Mouse (Mus musculus) right cerebral cortex, adult 2 months (tissue): ENCODE measurements around the gene Bod1.

Experiments
- DNase-seq, 2 experiments: peaks; one replicate each; pipeline ENCODE4 v3.0.0; 2021 to 2022; ENCODE audit warnings: low spot score in 2 of 2

The Bod1 gene

DNA sequence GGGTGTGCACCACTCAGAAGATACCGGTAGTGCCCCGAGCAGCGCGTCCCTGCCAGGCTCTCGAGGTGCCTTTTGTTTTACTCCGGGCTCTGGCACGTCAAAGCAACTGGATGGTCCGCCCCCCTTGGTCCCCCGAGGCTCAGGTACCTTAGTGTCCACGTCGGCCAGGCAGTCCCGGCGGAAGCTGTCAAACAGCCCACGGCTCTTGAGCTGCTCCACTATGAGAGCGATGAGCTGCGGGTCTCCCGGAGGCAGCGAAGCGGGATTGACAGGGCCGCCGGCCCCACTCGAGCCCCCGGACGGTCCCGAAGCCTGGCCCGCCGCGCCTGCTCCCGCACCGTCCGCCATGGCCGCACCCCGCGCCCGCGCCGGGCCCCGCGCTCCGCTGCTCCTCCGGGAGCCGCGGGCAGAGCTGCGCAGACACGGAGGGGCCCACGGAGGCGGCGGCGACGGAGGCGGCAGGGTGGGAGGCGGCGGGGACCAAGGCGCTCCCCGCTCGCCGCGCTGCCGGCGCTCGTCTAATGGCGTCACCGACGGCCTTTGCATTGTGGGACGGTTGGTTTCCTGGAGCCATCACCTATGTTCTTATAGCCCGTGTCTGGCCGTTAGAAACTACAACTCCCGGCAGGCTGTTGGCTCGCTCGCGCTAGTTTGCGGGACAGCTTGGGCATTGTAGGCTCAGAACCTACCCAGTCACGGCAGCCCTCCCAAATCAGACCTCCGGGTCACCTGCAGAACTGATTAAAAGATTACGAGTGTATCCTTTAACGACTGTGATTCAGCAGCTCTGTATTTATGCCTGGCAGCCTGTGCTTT lies at the start of gene Bod1:
Gene Bod1 (minus strand): TSS at position 532 of the 816 bp plus-strand sequence.
- peak; percentile 97 for DNase-seq

DNA sequence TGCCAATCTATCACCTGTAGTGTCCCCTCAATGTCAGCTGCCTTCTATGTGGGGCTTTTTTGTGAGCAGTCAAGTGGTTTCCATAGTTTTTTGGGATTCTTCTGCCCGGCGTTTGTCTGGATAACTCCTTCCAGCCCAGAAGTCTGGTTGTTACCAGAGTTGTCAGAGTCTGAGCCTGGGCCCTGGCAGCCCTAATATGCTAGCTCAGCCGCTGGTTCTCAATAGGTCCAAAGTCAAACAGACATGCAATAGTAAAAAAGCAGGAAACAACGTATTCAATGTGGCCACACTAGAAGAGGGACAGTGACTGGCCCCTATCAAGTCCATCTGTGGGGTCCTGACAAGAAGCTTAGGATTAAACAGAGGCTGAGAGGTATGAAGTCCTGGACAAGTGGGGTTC lies 47.4 kb upstream of the Bod1 start:
- DNase-seq, result no peak

DNA sequence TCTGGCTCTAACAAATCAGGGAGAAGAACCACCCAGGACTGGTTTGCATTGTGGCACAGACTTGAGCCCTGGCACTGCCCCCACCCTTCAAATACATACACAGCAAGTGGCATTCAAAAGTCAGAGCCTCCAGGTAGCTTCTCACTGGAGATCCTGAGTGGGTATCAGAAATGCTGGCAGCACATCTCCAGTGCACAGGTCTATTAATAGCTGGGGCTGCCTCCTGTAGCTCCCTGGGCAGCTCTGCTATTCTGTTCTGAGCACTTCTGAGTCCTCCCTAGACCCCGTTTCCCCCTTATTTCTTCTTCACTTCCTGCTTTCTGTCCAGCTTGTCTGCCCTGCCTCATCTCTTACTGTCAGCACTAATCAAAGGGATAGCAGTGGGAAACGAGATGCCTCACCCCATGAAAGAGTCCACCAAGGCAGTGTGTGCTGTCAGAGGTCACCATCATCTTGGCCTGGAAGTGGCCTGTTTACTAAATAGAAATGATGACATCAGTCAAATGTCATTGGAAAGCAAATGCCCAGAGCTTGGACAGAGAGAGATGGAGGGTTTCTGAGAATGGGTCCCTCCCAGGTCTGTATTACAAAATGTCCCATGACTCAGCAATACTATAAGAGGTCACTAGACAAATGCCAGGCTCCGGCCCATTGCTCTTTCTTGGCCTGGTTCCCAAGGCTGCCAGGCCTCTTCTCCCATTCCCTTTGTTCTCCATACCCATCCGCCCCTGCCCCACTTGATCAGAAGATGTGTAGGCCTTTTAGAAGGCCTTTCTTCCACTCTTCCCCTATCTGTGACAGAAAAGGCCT lies 46.4 kb upstream of the Bod1 start:
- DNase-seq, result no peak

DNA sequence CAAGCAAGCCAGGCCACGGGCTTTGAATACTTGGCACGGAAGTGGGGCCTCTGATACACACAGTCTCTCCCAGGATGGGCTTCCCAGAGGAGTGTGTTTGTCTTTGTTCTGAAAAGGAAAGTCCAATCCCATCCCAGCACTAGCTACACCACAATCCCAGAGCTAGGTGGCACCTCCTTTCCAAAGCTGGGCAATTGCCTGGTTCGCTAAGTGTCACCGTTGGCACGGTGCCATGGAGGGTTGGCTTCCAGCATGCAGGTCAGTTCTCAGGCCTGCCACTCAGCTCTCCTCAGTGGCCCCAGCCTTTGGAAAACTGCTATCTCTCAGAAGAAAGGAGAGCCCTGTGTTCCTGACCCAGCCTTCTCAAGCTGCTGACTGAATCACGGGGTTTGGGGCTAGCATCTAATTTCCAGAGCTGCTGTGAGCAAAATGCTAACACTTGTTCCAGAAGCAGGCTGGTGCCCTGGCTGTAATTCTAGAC lies 42.0 kb upstream of the Bod1 start:
- peak; percentile 55 to 73 for DNase-seq

DNA sequence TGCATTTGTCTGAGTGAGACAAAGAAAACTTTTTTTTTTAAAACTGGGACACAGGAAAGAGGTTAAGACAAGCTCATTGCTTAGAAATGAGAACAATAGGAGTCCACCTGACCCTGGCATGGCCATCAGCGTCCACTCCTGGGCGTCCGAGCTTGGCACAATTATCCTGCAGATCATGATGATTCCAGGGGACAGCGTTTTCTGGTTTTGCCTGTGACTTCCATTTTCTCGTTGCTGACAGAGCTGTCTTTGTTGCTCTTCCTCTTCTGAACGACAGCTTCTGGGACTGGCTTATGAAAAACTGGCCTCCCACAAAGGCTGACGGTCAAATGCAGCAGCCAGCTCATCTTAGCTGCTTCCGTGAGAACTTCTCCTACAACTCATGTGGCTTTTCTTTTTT lies 41.4 kb upstream of the Bod1 start:
- peak in 1 of 2 experiments; percentile 44 for DNase-seq

DNA sequence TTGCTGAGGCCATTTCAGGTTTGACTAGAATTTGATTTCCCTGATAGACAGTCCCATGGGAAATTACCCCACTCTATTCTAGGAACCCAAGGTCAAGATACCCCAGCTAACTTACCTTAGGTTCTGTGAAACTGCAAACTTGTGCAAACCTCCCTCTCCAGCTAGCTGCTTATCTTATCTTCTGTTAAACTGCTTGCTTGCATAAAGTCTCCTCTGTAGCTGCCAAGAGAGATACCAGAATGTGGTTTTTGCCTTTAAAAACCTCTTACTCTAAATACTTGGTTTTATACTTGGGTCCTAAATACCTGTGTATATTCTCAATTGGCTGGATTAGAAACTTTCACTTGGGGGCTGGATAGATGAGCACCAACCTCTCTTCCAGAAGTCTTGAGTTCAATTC lies 36.1 kb upstream of the Bod1 start:
- DNase-seq, result no peak

DNA sequence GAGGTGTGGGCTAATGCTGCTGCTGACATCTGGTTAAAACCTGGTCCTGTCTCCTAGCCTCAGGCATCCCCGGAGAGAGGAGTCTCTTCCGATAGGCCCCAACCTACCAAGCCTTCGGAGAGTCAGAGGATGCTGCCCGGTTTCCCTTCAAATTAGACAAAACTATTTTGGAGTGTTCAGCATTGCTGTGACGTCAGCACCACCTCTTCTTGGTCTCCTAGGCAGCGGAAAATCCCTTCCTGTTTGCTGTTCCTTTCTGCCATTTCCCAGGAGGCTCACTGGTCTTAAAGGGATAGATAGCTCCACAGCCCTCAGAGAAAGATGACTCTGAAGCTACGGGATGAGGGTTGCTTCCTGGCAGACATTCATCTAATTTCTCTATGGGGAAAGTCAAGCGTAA lies 31.5 kb upstream of the Bod1 start:
- peak; percentile 73 to 75 for DNase-seq

DNA sequence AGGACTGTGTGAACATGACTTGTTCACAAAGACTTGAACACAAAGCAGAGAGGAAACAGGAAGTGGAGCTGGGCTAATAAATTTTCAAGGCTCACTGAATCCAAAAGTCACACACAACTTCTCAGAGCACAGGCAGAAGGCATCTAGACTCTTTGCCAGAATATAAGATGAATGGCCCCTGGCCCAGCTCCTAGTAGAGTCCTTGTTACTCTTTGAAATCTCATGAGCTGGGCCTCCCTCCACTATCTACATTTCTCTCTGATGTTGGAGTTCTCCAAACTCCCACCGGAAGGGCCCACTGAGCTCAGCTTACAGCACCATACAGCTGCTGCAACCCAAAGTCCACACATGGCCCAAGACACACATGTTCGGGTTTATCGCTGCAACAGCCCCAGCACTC lies 30.2 kb upstream of the Bod1 start:
- no peak for DNase-seq

DNA sequence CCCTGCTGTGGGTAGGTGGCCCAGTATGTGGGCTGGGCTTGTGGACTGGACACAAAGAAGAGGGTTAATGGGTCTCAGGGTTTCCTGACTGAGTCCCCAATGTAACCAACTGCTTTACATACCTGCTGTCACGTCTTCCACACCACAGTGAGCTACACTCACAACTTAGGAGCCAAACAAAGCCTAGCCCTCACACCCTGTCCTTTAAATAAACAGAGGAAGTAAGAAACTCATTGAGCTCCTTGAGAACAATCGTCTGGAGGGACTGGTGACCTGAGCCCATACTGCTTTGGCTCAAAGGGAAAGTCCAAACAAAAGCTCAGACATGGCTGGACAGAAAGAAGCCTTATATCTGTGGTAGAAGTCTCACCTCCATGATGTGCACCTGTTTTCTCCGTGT lies 27.8 kb upstream of the Bod1 start:
- DNase-seq, result no peak

DNA sequence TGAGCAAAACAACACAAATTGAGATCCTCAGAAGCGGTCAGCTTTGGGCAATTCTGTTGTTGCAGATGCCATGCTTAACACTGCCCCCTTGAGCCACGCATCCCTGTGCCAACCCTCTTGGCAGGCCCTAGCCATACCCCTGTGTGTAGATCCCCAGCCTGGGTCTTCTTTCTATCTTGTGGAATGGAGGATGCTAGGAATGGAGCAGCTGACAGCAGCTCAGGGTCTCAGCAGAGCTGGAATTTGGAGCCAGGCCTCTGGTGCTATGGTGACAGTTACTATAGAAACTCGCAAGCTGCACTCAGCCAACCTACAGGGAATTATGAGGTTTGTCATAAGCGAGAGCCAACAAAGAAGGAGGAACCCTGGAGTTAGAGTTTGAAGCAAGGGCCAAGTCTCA lies 23.1 kb upstream of the Bod1 start:
- peak; percentile 80 to 85 for DNase-seq

DNA sequence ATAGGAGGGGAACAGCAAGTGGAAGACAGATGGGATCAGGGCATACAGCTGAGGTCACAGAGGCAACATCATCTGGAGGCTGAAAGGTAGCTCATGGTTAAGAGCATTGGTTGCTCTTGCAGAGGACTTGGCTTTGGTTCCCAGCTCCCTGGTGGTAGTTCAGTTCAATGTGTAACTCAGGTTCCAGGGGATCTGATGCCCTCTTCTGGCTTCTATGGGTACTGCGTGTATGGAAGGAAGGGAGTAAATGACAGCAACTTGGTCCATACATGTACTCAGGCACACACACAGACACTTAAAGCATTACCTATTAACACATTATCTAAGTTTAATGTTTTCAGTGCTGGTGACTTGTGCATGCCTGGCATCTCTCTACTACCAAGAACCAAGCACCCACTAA lies 22.4 kb upstream of the Bod1 start:
- DNase-seq, result no peak

DNA sequence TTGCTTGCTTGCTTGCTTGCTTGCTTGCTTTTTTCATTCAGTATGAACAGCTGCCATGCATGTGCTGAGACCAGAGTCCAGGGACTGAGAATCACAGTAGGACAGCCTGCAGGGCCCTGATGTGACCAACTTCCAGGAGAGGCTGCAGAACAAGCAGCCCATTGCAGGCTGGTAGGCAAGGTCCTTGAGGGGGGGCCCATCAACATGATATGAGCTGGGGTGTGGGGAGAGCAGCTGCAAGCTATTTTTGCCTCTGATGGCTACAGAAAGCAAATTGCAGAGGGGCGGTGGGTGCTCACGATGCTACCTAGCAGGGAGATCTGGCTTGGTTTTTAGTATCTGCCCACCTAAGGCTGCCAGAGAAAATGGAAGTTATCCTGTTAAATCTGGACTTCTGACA lies 21.6 kb upstream of the Bod1 start:
- DNase-seq, result no peak

DNA sequence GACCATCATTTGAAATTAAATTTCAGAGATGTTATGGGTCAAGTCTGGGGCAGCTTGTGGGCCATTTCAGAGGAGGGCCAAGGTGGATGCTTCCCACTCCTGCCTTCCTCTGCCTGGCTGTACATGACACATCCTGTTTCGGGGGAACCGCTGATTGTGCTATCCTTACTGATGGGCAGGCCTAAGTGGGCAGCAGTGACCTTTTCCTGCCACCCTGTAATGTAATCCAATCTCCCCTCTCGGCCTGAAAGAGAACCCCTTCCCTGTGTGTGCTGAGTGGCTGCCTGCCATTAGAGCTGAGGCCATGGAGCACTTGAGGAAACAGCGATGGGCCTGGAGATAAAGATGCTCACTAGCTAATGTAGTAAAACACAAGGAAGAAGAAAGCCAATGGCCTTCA lies 17.3 kb upstream of the Bod1 start:
- no peak for DNase-seq

DNA sequence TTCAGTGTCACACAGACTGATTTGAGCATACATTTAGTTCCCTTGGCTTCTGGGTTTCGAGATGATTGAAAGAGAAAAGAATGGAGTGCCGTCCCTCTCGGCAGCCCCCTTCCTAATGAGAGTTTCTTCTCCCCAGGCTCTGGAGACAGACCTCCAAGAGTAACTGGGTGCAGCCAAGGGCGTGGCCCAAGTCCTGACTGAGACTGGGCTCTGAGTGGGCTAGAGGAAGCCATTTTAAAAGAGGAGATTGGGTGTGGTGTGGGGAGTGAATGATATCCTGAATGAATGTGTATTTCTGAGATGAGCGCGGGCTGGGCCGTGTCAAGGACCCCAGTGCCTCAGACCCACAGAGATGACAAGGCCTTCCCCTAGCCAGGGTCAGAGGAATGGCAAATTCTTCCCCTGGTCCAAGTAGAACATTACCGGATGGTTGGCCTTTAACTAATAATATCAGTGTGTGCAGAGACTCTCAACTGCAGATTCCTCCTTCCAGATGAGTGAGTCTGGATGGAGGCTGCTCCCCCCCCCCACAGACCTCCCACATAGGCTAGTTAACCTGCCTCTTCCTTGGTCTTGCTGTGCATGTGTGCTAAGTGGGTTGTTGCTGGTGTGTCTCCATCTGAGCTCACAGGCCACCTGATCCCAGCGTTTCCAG lies 13.4 kb upstream of the Bod1 start:
- no peak for DNase-seq

DNA sequence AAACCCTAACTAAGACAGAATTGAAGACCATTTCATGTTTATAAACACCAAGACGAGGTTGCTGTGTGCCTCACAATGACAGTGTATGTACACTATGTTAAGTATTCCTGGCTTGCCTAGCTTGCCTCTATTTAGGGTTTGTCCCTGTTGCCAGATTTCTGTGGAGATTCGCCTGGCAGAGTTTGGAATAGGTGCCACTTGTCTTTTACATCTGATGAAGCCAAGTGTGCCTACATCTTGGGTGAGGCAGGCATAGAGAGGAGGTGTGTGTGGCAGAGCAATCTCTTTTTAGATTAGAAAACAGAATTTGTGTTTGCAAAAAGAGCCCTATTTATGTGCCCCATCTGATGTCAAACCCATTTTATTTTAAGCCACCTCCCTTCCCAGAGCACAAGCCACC lies 12.4 kb upstream of the Bod1 start:
- DNase-seq, result peak; percentile 53 to 62

DNA sequence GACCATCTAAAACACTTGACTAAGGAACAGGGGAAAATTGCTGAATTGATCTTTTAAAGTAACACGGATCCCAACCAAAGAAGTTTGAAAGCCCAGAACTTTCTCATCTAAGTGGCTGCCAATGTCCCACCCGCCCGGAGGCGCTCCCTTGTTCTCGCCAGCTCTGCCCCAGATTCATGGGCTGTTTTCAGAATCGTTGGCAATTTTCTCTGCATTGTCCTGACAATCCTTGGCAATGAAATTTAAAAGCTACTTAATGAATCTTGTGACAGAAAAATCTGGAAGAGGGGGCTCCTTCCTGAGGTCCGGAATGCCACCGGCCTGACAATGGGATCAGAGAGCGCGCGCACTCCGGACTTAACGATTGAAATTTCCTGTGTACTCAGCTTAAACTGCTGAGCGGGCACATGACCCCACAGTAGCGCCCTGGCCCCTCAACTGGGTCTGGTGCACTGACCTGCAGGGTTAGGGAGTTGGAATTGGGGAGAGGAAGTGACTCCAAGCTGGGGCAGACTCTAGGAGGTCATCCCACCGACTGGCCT lies 8.2 kb upstream of the Bod1 start:
- no peak for DNase-seq

DNA sequence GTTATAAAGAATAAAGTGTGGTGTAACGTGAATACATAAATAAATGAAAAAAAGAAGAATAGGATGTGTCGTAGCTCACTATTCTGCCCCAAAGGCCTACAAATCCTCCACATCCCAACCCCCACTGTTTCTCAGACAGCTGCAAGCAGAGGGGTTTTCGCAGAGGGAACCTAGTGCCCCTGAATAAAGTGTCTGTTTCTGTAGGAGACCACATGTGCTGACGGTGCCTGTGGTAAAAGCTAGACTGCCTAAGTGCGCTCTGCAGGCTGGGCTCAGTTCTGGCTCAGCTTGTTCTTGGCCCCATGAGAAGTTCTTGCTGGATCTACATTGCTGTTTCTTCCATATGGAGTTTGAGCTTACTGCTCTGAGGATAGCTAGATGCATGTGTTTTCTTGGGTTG lies 5.6 kb upstream of the Bod1 start:
- DNase-seq, result no peak

DNA sequence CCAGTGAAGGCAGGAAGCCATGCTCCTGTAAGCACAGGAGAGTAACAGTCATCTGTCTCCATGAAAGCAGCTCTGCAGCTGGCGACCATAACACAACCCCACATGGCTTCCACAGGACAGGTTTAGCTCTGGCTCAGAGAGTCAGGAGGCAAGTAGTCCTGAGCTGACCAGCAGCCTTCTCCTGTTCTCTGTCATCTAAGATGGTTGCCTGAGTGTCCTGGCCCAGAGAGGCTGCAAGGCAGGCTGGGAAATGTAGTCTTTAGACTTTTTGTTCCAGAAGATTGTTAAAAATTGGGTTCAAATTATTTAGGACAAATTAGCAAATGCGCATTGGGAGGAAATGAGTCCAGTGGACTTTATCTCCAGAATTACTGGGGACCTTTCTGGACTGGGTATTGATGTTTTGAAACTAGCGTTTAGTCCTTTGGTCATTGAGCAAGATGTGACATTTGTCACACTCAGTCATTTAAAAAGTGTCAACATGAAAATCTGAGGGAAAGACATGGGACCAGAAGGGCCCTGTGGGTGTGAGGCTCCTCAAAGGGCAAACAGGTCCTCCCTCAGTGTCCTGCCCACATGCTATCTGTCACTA lies 5.1 kb upstream of the Bod1 start:
- DNase-seq, result no peak

DNA sequence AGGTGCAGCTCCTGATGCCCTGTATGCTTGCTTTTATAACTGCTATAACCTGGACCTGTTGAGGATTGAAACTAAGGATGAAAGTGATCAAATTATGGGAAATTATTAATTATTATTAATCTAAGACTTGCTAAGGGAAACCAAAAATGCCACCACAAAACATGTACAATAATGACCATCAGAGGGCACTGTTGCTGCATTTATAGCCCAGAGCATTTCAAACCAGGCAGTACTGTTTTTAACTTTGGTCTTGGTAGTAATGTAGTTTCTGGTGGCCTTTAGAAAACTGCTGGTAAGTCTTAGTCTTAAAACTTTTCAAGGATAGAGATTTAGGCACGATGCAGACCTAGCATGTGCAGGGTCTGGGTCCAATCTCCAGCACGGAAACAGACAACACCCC lies 3.7 kb upstream of the Bod1 start:
- peak; percentile 67 to 73 for DNase-seq

DNA sequence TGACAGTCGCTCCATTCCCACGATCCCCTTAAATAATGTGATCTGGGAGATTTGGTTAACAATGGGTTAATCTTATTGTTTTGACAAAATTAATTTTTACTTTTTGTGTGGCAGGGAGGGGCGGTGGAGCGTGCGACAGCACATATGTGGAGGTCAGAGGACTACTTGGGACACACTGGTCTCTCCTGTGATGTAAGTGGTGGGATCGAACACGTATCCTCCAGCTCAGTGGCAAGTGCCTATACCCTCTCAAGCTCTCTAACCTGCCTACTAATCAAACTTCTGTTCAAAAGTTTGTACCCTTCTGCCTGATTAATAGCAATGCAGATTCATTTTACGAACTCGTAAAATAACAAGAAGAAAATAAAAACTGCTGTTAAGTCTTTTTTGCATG lies 482 bp upstream of the Bod1 start:
- DNase-seq, result peak in 1 of 2 experiments; percentile 39

DNA sequence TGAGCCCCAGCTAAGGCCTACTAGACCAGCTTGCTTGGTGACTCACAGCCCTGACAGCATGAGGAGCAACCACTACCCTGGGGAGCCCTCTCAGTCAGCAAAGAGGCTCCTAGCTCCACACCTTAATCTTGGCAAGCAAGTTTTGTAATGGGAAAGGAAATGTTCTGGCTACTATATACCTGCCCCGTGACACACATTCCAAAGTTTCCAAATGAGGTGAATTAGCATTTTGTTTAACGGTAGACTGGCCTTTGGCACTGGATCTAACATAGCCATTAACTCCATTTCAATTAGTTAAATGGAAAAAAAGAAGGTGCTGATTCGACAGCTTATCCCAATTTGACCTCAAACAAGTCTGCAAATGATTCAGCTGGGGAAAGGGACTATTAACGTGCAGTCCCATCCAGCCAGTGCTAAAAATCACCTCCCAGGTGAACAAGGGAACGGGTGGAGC lies 1.2 kb downstream of the Bod1 start:
- no peak for DNase-seq
